Mouse (Mus musculus): Measurements from ENCODE around the gene Pyroxd2. TPM values are rescaled to one million over a fixed set of nuclear protein-coding genes. Genes with fewer than 3 reads are reported as not detected.

Pyroxd2 gene
- polyA plus RNA-seq, 1 experiment = 9.2 TPM

DNA sequence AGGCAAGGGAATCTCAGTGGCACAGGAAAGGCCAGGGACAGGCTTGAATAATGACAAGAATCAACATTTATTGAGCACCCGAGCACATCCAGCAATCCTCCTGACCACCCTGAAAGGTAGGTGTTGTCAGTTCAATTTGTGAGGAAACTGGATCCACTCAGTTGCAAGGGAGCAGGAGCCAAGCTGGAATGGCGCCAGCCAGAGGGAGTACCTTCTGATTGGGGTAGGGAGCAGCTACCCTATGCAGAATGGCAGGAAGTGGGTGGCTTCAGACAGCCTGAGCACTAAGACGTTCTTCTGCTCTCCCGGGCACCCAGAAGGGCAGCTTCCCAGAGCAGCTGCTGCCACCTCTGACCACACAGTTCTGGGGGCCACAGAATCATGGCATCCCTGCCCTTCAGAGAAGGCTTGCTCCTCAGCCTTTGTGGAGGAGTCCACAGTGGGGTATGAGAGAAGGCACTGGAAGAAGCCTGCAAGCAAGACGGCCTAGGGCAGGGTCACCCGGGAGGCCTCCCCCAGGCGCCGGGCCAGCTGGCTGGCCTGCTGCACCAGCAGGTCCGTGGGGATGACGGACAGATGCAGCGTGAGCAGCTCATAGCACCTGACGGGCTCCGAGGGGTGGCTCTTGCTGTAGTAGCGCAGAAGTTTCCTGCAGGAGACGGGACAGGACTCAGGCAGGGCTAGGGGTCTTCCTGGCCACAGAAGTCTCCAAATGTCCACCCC, 2.7 kb upstream of the Pyroxd2 start:
- peaks cover 4% of the 10 kb centered on the region; the same call in 1 of the 2 replicates for H3K4me1 ChIP-seq (ENCODE audit: control insufficient read depth, insufficient read depth, low read length)
- 48% methylated on average over 15 of the region's 15 CpGs for WGBS
- TF ChIP-seq CTCF (IDR thresholded peaks at IDR 0.05; ENCODE audit: control insufficient read depth, insufficient read depth, low read length) (no peak), POLR2A (IDR thresholded peaks at IDR 0.05; ENCODE audit: borderline replicate concordance, control insufficient read depth, low read depth, low read length) (no peak)
- H3K4me3 ChIP-seq (replicated peaks; ENCODE audit: control insufficient read depth, low read depth, low read length) = no peak overlapping the region
- peak overlapping the region; percentile 9; the same call in 1 of the 2 replicates for H3K27ac ChIP-seq (ENCODE audit: control insufficient read depth, insufficient read depth, low read depth, low read length, poor library complexity)

DNA sequence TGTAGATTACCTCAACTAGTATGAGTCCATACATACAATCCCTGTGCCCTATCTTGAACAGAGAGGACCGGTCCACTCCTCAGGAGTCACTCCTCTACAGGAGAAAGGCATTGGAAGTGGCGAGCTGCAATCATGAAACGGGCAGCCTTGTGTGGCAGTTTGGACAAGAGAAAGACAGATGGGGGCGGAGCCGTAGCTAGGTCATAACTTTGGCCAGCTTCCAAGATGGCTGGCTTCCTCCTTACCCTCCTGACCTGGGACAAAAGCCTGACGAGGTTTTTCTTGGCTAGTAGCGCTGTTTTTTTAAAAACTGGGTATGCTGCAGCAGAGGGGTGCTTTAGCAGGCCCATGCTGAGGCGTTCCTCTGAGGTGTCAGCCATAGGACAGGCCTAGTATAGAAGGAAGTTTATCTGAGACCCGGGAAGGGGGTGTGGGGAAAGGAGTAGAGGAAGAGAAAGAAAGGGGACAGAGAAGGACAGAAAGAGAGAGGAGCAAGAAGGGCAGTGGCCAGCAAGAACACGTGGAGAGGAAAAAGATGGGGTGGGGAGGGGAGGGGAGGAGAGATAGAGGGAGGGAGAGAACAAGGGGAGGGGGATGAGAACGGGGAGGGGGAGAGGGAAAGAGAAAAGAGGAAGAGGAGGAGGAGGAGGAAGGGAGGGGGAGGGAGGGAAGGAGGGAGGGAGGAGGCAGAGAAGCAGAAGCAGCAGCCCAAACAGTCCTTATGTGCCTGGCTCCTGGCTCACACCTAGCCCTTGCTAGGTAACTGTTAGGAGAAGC, 754 bp upstream of the Pyroxd2 start:
- WGBS = 5% methylated on average over 11 of the region's 11 CpGs
- H3K4me3 ChIP-seq (replicated peaks; ENCODE audit: control insufficient read depth, low read depth, low read length) = peak overlapping the region; percentile 4
- TF ChIP-seq CTCF (IDR thresholded peaks at IDR 0.05; ENCODE audit: control insufficient read depth, insufficient read depth, low read length) (no peak), POLR2A (IDR thresholded peaks at IDR 0.05; ENCODE audit: borderline replicate concordance, control insufficient read depth, low read depth, low read length) (no peak)
- peaks cover 4% of the 10 kb centered on the region; the same call in 1 of the 2 replicates for H3K4me1 ChIP-seq (ENCODE audit: control insufficient read depth, insufficient read depth, low read length)
- peak overlapping the region; percentile 81 for H3K27ac ChIP-seq (ENCODE audit: control insufficient read depth, insufficient read depth, low read depth, low read length, poor library complexity)

DNA sequence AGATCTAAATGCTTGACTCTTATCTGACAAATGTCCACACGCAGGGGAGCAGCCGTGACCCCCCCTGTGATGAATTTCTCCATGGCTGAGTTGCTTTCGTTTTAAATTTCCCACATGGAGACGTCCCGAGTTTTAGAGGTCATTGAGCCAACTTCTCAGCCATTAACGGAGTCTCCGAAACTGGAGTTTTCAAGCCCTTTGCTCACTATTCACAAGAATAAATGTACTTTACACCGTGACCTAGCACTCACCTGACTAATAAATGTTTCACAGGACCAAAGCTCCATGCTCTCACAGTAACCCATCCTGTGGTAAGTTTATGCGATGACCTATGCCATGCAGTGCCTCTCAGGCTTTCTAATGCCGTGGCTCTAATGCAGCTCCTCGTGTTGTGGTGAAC, 2.4 kb downstream of the Pyroxd2 start:
- Histone ChIP-seq H3K27ac (ENCODE audit: control insufficient read depth, insufficient read depth, low read depth, low read length, poor library complexity) (no peak overlapping the region), H3K4me3 (replicated peaks; ENCODE audit: control insufficient read depth, low read depth, low read length) (no peak overlapping the region), H3K4me1 (ENCODE audit: control insufficient read depth, insufficient read depth, low read length) (no peaks in the 10 kb centered on the region)
- 86% methylated on average over 11 of the region's 11 CpGs for WGBS
- TF ChIP-seq CTCF (IDR thresholded peaks at IDR 0.05; ENCODE audit: control insufficient read depth, insufficient read depth, low read length) (no peak), POLR2A (IDR thresholded peaks at IDR 0.05; ENCODE audit: borderline replicate concordance, control insufficient read depth, low read depth, low read length) (no peak)

GRCm38 (mm10) chr19:42746702-42747101, 5.9 kb downstream of the Pyroxd2 start:
- H3K4me1 ChIP-seq (ENCODE audit: control insufficient read depth, insufficient read depth, low read length) = peaks cover 1% of the 10 kb centered on the region; the same call in 1 of the 2 replicates
- H3K4me3 ChIP-seq (replicated peaks; ENCODE audit: control insufficient read depth, low read depth, low read length) = no peak overlapping the region
- TF ChIP-seq POLR2A (IDR thresholded peaks at IDR 0.05; ENCODE audit: borderline replicate concordance, control insufficient read depth, low read depth, low read length) = no peak
- no peak for TF ChIP-seq CTCF (IDR thresholded peaks at IDR 0.05; ENCODE audit: control insufficient read depth, insufficient read depth, low read length)
- WGBS = 70% methylated on average over 8 of the region's 8 CpGs
- no peak overlapping the region for H3K27ac ChIP-seq (ENCODE audit: control insufficient read depth, insufficient read depth, low read depth, low read length, poor library complexity)

- peaks cover 1% of the 10 kb centered on the region; the same call in 1 of the 2 replicates for H3K4me1 ChIP-seq (ENCODE audit: control insufficient read depth, insufficient read depth, low read length)
- 64% methylated on average over 4 of the region's 4 CpGs for WGBS
- no peak overlapping the region for H3K4me3 ChIP-seq (replicated peaks; ENCODE audit: control insufficient read depth, low read depth, low read length)
- H3K27ac ChIP-seq (ENCODE audit: control insufficient read depth, insufficient read depth, low read depth, low read length, poor library complexity) = 0 out of 2 replicates have a peak overlapping the region, but pooled peaks have one; percentile 13
- no peak for TF ChIP-seq POLR2A (IDR thresholded peaks at IDR 0.05; ENCODE audit: borderline replicate concordance, control insufficient read depth, low read depth, low read length)
- no peak for TF ChIP-seq CTCF (IDR thresholded peaks at IDR 0.05; ENCODE audit: control insufficient read depth, insufficient read depth, low read length)
Measured at GRCm38 (mm10) chr19:42745869-42746224, 6.7 kb downstream of the Pyroxd2 start.

DNA sequence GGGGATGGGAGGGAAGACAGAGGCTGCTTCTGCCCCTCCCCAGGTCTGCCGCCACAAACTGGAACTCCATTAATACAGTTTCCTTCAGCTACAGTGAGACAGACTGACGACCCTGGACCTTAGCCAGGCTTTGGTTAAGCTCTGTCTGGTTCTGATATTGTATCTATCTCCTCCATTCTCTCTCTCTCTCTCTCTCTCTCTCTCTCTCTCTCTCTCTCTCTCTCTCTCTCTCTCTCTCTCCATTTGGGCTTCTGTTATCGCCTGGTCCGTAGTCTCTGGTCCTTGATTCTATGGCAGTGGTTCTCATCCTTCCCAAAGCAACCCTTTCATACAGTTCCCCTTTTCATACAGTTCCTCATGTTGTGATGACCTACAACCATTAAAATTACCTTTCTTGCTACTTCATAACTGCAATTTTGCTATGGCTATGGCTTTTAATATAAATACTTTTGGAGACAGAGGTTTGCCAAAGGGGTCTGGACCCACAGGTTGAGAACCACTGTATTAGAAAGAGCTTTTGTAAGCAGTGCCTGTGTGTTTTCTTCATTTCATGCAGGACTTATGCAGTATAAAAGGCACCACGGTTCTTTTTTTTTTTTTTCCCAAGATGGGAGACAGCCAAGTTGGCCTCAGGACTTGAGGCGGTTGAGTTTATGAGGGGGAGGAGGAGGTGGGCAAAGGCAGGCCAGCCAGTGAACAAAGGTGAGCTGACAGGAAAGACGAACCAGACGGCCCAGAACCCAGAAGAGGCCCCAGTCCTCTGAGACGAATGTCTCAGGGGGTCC, 7.3 kb downstream of the Pyroxd2 start:
- WGBS = 42% methylated on average over 9 of the region's 9 CpGs
- Histone ChIP-seq H3K27ac (ENCODE audit: control insufficient read depth, insufficient read depth, low read depth, low read length, poor library complexity) (peak overlapping the region; percentile 13; the same call in 1 of the 2 replicates), H3K4me3 (replicated peaks; ENCODE audit: control insufficient read depth, low read depth, low read length) (no peak overlapping the region), H3K4me1 (ENCODE audit: control insufficient read depth, insufficient read depth, low read length) (peaks cover 1% of the 10 kb centered on the region; the same call in 1 of the 2 replicates)
- TF ChIP-seq POLR2A (IDR thresholded peaks at IDR 0.05; ENCODE audit: borderline replicate concordance, control insufficient read depth, low read depth, low read length) (no peak), CTCF (IDR thresholded peaks at IDR 0.05; ENCODE audit: control insufficient read depth, insufficient read depth, low read length) (no peak)

DNA sequence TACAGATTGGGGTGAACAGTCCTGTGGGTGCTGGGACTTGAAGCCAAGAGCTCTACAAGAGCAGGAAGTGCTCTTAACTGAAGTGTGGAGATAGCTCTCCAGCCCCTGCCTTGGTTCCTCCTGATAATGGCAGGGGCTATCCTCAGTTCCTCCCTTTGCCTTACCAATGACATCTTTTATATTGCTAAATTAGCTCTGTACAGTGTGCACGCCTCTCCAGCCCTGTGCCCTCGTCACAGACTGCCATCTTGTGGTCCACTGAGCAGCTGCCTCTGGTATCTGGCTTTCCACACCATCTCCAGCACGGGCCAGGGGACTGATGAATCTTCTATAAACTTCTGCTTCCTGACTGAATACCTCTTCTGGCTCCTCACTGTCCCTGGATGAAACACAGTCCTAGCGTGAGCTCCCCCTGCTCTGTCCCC, 8.4 kb downstream of the Pyroxd2 start:
- Histone ChIP-seq H3K27ac (ENCODE audit: control insufficient read depth, insufficient read depth, low read depth, low read length, poor library complexity) (no peak overlapping the region), H3K4me3 (replicated peaks; ENCODE audit: control insufficient read depth, low read depth, low read length) (no peak overlapping the region), H3K4me1 (ENCODE audit: control insufficient read depth, insufficient read depth, low read length) (peaks cover 1% of the 10 kb centered on the region; the same call in 1 of the 2 replicates)
- 8% methylated on average over 4 of the region's 4 CpGs for WGBS
- TF ChIP-seq CTCF (IDR thresholded peaks at IDR 0.05; ENCODE audit: control insufficient read depth, insufficient read depth, low read length) = peak; percentile 56
- TF ChIP-seq POLR2A (IDR thresholded peaks at IDR 0.05; ENCODE audit: borderline replicate concordance, control insufficient read depth, low read depth, low read length) = no peak

Measured in bone marrow, adult 2 months (tissue).